Mouse (Mus musculus): ENCODE data around the gene Prickle1.

Prickle1 gene

DNA sequence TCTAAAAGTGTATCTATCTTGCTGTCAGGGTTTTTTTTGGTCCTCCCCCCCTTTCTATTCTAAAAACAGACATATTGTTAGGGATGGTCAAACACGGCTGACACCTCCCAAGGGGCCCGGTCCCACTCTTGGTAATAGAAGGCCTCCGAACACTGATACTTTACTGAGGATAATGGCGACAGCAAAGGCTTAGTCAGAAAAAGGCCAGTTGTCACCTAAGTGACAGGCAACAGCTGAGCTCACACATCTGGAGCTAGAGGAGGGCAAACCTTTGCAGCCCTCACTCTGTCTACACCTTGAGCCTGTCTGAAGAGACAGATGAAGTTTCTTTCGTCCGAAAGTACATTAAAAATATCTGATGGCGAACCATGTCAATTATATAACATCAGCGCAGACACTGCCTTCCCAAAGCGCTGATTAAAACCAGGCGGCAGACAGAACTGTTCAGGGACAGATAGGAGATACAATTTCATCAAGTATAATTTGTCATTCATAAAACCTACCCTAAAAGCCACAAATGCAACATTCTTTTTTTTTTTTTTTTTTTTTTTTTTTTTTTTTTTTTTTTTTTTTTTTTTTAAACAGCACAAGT, 1.3 kb downstream of the Prickle1 start:
- no peak for DNase-seq (ENCODE audit: low read depth, low spot score)

DNA sequence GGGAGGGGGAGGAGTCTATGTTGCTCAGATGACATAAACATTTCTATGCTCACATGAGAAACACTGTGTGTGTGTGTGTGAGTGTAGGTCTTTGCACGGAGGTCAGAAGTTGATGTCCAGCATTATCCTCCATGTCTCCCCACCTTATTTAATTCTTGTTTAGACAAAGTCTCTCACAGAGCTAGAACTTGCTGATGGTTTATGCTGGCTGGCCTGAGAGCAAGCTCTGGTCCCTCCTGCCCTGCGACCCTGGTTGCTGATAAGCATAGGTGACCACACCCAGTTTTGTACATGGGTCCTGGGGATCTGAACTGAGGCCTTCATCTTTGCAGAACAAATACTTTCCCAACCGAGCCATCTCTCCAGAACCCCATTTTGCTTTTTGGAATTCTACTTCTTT, 3.1 kb downstream of the Prickle1 start:
- no peak for DNase-seq (ENCODE audit: low read depth, low spot score)

DNA sequence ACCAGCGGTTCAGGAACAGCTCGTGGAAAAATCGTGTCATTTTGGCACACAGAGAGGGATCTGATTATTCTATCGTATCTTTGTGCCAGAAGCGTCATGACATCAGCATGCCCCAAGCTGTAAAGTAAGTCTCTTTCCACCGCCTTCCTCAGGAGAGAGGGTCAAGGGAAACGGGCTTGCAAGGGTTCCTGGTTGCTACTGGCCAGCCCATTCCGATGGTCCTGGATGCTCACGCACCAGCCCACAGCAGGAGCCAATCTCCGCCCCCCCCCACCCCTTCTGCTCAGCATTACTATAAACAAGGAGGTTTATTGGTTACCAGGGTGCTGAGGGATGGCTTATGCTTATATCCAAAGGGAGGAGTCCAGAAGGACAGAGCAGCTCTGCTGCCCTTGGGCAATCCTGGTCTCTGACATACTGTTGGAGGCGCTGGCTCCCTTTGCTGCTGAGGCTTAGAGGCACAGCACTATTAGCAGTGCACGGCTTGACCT, 3.8 kb downstream of the Prickle1 start:
- no peak for DNase-seq (ENCODE audit: low read depth, low spot score)

DNA sequence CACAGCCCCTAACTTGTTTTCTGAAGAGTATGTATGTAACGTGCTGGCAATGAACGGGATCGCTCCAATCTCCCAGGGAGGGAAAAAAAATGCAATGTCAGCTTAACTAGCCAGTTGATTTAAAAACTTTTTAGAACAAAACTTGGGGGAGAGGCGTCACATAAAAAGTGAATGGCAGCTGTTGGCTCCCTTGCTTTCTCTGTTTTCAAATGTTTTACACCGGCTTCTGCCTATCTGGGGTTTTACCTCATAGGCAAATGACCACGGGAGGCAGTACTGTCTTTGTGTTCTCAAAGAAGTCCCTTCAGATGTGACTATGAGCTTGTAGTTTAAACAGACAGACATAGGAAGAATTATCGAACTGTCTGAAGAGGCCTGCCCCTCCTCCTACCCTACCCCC, 4.3 kb downstream of the Prickle1 start:
- no peak for DNase-seq (ENCODE audit: low read depth, low spot score)

DNA sequence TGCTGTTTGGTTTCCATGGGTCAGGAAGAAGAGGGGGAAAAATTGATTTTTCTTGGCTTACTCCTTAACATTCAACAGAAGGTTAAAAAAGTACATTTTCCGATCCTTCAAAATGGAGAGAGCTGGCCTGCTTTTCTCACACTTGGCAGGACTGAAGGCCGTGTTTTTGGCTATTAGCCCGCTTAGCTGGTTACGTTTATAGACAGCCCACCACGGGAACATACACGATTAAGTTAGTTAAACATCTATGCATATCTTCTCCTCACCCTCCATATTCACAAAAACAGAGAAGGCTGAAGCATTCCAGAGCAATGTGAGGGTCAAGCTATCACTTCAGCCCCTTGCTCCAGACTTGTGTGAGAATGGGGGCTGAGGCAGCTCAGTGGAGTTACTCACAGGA, 7.3 kb downstream of the Prickle1 start:
- DNase-seq (ENCODE audit: low read depth, low spot score), result no peak

DNA sequence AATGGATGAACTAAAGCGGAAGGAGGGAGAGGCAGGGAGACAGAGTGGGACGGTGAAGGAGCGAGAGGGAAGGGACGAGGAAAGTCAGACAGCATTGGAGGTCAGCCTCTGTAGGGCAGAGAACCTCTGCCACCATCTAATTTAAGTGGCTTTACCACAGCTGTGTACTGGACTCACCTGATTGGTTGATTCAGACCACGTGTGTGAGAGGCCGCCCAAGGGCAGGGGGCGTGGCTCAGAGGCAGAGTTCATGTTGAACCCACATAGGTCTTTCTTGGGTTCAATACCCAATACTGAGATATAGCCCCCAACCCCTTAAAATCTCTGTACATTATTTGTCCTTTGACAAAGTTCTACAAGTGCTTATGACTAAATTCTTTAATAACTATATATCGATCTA, 8.0 kb downstream of the Prickle1 start:
- peak; percentile 55 for DNase-seq (ENCODE audit: low read depth, low spot score)

DNA sequence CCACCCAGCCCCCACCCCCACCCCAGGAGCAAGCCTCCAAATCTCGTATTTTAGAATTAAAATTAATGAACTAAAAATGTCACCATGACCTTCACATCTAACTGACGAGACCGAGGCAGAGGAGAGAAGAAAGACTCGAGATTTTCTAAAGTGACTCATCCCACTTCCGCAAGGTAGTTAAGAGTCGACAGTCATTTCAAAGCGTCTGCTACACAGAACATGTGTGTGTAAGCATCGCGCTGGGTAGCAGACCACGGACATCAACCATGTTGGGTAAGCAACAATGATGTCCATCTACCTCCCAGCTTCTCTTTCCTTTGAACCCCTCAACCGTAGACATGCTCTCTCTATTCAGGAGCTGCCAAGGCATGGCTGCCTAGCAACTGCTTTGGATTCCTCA, 12.6 kb downstream of the Prickle1 start:
- no peak for DNase-seq (ENCODE audit: low read depth, low spot score)

DNA sequence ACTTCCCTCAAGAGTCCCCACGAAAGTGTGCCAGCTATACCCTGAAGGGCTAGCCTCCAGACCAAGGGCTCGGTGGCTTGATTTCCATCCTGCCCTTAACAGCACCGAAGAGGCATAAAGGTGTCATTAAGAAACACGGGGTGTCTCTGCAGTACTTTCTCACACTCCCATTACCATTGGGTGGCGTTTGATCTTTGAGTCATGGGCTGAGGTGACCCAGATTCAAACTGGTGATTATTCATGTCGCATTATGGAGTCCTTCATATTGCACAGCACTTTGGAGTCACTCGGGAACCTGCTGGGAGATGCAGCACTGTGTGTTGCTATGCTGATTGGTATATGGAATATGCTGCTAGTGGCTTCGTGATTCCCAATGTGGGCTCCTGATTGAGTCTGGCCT, 14.0 kb downstream of the Prickle1 start:
- no peak for DNase-seq (ENCODE audit: low read depth, low spot score)

DNA sequence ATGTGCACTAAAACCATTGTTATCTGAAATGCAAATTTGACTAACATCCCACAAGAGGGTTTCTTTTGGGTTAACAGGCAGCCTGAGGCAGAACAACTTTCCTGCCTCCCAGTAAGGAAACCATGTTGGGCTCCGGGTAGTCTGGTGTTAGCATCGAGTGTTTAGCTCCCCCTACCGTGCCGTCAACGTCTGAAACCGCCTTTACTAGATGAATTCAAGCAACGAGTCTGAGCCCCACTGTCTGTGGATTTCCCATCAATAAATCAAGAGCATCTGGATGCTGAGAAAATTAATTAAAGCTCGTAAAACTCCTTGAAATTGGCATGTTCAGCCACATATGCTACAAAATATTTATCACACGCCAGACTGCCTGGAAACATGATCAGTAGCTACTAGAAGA, 15.8 kb downstream of the Prickle1 start:
- DNase-seq (ENCODE audit: low read depth, low spot score), result peak; percentile 73

DNA sequence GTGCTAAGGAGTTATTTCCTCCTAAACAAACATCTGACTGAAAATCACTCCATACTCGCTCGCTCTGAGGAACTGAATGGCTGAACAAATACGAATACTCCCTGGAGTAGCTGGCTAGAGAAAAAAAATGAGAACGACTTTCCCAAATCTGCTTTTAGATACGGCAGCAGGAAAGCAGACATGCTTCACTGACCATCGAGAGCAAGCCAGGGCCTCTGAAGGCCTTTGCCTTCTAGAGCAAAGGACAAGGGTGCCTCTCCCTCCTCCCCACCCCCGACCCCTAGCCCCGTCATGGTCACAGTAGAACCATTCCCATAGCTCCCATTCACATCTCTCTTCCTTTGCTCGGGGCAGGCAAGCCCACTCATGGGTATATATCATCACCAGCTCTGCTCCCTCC, 16.6 kb downstream of the Prickle1 start:
- no peak for DNase-seq (ENCODE audit: low read depth, low spot score)

DNA sequence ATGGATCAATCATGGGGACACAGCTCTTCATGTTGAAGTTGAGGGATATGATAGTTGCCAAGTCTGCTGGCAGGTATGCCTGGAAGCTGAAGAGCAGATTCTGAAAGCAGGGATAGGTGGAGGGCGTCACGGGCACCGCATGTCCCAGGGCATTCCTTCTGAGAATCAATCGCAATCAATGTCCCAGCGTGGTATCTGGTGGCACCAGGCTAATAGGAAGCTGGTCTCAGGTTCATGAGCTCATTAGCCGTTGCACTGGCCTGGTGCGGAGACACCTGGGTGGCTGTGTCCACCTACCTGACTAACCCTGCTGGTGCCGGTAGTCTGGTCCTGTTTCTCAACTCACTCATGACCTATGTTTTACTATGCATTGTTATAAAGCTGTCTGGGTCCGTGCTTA, 19.3 kb downstream of the Prickle1 start:
- no peak for DNase-seq (ENCODE audit: low read depth, low spot score)

DNA sequence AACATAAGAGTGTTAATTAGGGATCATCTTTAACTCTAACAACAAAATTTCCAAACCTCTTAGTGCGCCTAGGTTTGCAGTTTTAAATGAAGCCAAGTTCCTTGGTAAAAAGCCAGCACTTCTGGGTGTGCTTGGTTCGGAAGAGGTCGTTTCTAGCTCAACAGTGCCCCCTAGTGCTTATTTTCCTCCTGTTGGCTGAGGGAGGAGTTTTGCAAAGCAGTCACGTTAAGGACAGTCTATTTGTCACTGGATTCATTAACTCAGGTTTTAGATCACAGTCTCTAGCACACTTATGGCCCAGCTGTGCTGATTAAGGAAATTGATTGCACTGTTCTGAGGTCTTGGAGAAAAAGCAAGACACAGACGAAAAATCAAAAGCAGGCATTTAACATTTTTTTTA, 19.8 kb downstream of the Prickle1 start:
- DNase-seq (ENCODE audit: low read depth, low spot score), result peak; percentile 84

DNA sequence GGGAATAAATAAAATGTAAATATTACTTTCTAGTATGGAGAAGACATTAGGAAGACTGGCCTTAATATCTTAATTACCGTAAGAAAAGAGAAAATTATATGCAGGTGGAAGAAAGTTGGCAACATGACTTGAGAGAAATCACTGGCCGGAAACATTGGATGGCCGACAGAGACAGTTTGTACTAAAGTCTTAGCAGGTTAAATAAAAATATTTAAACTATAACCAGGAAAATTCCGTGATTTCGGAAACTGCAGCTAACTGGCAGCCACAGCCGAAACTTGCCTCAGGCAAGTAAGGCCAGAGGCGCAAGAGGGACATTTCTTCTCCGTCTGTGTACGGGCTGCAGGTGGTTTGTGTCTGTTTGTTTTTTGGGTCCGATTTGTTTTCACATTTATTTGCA, 22.8 kb downstream of the Prickle1 start:
- no peak for DNase-seq (ENCODE audit: low read depth, low spot score)

DNA sequence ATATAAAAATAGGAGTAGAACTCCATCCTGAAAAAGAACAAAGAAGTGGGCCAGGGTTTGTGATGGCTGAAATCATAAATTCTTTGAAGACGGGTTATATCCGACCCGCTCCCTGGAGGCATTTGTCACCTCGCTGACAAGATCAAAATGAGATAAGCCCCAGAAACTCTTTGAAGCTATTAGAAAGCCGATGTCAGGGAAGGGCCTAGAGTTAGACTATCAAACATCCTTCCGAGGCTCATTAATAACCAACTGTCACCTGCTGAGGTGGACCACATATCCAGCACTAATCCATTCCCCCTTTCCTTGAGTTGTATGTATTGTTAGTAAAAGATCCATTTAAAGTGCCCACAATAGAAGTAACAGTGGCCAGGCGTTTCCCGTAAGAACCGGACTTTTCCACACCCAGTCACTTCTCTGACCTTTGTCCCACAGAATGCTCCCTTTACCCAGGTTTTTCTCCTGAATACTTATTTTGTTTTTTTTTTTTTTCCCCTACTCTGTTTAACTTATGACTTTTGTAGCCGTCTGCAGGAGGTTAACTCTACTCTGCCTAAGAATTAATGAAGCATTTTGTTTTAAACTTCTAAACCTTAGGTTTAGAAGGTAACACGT, 24.7 kb downstream of the Prickle1 start:
- DNase-seq (ENCODE audit: low read depth, low spot score), result peak; percentile 39

DNA sequence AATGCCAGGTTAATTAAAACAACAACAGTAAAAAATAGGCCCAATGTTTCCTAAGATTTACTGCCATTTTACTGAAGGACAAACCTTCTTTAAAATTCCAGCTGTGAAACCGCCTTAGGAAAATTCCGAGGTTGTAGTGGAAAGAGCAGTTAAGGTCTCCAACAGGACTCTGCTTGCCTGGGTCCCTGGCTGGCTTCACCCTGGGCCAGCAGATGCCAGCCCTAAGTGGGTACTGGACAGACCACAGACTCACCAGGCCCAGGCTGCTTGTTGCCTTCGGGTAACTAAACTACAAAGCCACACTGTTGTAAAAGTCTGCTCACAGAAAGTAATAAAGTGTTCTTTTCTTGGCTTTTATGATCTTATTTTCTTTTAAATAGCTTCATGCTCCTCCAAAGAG, 26.8 kb downstream of the Prickle1 start:
- DNase-seq (ENCODE audit: low read depth, low spot score), result no peak

DNA sequence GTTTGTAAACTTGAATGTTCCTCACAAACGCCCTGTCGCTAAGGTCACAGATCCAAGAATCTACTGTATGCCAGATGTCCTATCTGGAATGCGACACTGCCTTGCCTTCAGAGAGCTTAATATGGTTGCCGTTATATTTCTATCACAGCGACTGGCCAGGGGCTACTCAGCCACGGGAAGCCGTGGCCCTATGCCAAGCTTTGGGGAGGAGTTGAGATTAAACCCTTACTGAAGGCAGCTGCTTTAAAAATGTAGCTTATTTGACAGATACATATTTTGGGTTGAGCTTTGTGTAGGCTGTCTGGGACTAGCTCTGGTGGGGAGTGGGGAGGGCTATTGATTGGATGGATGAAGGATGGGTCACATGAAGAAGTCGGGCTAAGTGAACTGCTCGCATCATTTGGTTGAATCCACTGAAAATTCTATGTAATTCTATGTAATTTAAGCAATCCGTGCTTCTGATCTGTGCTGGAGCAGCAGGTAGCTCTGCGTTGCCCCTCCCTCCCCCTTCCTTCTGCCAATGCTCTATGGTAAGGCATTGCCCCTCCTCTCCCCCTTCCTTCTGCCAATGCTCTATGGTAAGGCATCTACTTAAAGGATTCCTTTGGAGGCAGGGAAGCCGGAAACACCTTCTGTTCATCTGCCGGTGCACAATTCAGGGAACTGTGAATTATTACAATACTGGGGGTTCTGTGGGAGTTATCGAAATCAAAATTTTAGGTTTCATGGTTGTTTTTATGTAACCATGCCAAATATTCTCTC, 28.0 kb downstream of the Prickle1 start:
- no peak for DNase-seq (ENCODE audit: low read depth, low spot score)

DNA sequence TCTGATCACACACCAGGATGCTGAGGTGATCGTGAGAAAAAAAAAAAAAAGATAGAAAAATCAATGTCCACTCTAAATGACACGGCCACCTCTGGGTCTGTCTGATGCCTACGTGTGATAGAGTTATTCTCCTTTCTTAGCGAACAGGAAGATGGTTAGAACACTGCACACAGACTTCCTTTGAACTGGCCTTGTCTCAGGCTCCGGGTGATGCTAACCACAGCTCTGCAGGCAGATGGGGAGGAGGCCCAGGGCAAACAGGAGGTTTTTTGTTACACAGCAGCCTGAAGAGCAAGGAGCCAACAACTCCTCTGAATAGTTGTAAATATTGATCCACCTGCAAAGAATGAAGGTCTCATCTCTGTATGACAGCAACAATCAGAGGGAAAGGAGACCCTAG, 32.2 kb downstream of the Prickle1 start:
- DNase-seq (ENCODE audit: low read depth, low spot score), result no peak

DNA sequence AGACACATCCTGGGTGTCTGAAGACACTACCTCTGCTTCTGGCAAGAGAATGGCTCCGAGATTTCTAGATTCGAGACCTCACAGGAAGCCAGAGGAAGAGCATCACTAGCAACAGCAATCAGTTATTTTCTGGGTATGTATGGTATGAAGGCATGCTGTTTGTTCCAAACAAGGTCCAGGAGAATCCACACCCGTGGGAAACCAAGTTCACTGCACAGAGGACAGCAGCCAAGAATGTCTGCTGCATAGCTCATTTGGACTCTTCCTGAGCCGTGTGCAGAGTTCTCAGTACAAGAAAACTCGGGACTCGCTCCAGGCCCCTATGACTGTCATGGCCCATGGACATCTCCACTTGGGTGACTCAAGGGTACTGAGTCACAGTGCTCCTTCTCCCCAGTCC, 34.2 kb downstream of the Prickle1 start:
- no peak for DNase-seq (ENCODE audit: low read depth, low spot score)

DNA sequence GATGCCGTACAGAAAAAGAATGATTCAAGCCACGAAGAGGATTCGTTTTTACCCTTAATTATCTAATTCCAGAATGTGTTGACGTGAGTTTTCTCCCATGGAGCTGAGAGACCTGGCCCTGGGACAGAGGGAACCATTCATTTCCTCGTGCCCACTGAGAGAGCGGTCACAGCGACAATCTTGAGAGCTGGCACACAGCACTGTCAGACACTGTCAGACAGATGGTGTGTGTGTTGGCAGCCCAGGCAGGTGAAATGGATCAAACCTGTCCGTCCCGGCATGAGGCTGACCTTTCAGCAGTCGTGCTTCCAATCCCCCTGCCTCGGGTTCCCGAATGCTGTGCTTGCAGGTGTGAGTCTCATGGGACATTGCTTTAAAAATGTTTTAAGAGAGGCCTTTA, 37.3 kb downstream of the Prickle1 start:
- DNase-seq (ENCODE audit: low read depth, low spot score), result no peak

DNA sequence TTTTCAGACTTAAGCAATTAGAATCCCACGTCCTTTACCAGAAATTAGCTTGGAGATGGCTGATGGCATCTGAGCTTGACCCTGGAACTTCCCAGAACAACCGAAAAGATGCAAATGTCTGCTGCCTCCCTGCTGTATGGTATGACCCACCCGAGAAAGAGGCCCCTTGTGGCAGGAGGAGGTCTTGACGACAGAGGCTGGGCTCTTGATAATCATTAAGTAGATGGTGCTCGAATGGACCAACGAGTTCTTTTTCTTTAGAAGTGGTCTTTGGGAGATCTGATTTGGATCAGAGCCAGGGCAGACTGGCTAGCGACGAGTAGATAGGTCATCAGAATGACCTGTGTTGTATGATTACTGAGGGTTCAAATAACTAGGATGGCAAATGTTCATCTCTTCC, 40.0 kb downstream of the Prickle1 start:
- DNase-seq (ENCODE audit: low read depth, low spot score), result peak; percentile 33

DNA sequence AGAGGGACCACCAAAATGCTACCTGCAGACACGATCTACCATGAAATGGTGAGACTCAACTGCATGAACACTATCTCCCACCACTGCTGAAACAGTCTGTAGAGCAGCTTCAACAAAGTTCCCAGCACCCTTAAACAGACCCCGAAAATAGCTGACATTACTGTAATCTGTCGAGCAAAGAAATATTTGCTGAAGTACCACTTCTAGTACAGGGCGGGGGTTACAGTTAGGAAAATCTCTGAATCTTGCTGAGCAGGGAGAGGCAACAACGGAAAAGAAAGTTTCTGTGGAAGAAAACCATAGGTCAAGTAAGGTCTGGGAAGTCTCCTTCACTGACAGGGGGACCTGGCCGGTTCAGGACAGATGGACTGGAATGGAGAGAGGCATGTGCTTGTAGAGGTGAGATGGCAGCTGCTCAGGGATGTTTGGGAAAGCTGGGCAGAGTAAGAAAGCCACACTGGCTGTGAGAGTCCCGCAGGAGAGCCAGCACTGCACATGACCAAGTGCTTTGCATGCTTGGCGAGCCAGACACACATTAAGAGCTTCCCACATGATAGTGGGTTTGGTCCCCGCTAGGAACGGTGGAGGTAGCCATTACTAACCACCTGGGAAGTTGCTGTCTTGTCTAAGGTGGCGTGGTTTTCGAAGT, 41.4 kb downstream of the Prickle1 start:
- no peak for DNase-seq (ENCODE audit: low read depth, low spot score)

DNA sequence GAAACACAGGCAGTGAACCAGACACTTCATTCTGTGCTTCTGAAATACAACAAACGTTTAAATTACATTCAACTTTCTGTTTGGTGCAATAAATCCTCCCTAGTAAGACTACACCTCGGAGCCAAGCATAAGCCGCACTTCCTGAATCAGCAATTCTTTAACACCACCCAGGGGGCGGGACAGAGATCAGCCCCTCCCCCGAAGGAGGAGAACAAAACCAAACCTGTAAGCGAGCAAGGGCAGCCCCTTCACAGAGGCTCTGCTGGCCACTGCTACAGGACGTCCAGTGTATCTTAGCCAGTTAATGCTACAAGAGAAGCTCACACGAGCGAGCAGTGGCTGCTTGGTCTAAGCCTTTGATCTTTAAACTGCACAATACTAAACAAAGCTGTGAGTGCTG, 43.5 kb downstream of the Prickle1 start:
- peak; percentile 25 for DNase-seq (ENCODE audit: low read depth, low spot score)

DNA sequence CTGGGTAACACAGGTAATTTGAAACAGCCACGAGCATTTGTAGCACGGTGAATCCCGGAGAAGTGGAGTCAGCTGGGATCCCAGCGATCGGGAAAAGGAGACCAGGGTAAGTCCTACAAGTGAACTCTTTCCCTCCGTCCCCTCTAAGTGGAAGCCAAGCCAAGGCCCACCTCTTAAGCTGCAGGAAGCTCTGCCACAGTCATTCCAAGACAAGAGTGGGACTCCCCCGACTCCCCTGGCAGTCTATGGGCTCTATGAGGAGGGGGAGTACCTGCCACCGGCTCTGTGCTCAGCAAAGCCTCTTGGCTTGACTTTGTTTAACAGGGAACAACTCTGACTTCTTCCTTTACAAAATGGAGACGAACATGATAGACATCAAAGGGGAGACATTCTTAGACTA, 47.4 kb downstream of the Prickle1 start:
- no peak for DNase-seq (ENCODE audit: low read depth, low spot score)
